Mouse (Mus musculus) brain, embryonic 18.5 days (tissue): ENCODE measurements at regions not wholly inside any gene's neighbourhood (a gene's known extent, or its start where the extent isn't known, plus 50 kb on each side); places are given as distances from the start of the nearest gene placed in this dataset.

Experiments
- DNase-seq: peaks from one replicate; pipeline ENCODE4 v3.0.0-alpha.2; 2012; ENCODE audit warnings: low read depth, low spot score

- no peak for DNase-seq
Observed at GRCm38 (mm10) chrX:142456022-142456421, 65.7 kb upstream of the Acsl4 start.

DNA sequence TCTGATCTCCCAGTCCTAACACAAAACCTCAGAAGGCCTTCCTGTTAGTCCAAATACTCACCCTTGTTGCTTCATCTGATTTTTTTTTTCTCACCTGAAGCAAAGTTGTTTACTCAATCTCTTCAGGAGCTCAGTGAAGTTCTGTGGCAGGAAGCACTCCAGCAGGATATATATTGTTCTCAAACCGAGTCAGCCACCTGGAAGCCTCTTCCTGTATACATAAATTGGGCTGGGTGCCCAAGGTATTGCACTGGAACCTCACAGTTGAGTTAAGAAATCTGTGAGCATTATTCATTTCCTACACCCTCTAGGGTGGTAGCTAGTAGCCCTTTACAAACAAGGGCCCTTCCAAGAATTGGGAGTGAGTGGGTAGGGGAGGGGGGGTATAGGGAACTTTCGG, 73.8 kb upstream of the Acsl4 start:
- DNase-seq = no peak

DNA sequence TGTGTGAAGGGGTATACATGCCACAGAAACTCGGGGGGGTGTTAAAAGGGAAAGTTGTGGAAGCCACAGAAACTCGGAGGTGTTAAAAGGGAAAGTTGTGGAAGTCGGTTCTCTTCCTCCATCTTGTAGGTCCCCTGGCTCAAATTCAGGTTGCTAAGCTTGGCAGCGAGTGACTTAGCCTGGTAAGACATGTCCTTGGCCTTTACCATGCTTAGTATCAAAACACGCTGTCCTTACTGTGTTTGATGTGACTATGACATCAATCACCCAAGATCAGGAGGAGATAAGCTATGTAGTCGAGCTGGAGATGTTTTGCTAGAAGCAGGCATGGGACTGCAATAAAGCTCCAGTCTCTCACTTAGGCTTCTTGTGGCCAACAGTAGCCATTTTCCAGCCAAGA, 74.4 kb upstream of the Acsl4 start:
- DNase-seq = no peak

GRCm38 (mm10) chrX:142467850-142468256, 77.5 kb upstream of the Acsl4 start:
- DNase-seq = no peak

DNA sequence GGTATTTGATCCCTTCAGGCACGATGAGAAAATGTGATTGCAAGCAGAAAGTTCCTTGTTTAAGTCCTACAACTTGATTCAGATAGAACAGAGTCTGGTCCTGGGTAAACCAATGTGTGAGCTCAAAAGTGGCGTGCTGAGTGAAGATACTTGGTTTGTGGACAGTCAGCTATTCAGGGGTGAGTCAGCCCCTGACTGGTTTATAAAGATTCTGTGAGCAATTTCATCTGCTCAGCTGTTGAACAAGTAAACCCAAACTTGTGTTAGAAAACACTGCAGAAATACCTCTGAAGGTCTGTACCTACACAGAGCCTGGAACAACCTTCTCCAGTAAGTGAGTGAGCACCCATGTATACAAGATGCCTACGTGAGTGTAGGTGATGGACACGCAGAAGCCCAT, 78.1 kb upstream of the Acsl4 start:
- no peak for DNase-seq

- DNase-seq = peak; percentile 1
Observed at GRCm38 (mm10) chrX:142469048-142469634, 78.8 kb upstream of the Acsl4 start.

- no peak for DNase-seq
Observed at GRCm38 (mm10) chrX:142470083-142470482, 79.7 kb upstream of the Acsl4 start.

- no peak for DNase-seq
Observed at GRCm38 (mm10) chrX:142481203-142481815, 91.0 kb upstream of the Acsl4 start.

DNA sequence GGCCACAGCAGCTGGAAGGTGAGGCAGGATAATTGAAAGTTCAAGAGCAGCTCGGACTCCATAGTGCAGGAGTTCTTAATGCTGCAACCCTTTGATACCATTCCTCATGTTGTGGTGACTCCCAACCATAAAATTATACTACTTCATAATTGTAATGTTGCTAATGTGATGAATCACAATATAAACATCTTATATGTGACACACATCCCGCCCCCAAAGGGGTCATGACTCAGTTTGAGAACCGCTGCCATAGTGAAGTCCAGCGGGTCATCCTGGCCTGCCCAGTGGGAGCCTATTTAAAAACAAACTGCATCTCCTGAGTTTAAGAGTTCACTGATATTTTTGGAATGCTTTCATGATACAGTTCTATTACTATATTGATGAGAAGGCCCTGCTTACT, 97.7 kb upstream of the Acsl4 start:
- no peak for DNase-seq

- no peak for DNase-seq
Observed at GRCm38 (mm10) chrX:142490093-142490717, 99.9 kb upstream of the Acsl4 start.

DNA sequence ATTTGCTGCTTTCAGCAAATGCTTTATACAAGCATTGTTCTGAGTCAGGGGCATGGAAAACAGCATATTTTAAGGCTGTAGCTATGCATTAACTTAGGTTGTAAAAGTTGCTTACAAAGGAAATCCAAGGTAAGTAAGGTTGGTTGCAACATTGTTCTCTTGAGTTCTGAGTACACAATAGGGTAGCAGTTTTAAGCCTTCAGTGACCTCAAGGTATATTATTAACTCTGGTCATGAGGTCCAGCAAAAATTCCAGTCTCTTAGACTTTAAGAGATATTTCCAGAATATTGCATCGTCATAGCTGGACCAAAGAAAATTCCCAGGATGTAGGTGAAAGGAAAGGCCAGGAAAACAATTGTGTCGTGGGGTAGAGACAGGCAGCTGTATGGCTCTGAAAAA, 110.8 kb upstream of the Acsl4 start:
- no peak for DNase-seq

- DNase-seq = no peak
Observed at GRCm38 (mm10) chrX:142504962-142505361, 114.6 kb upstream of the Acsl4 start.

DNA sequence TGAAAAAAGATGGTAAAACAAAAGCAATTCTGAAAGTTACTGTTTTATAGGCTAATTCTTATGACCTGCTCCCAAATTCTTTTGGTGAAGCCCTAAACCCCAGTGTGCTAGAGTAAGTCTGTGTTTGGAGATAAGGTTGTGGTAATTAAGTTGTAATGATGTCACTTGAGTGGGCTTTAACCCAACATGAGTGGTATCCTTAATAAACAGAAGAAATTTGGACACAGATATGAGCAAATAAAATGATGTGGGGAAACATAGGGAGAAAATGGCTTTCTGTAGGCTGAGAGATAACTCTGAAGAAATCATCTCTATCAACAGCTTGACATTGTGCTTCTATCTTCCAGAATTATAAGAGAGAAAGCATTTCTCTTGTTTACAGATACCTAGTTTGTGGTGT, 117.1 kb upstream of the Acsl4 start:
- DNase-seq = no peak

- DNase-seq = no peak
Observed at GRCm38 (mm10) chrX:142516406-142517131, 126.2 kb upstream of the Acsl4 start.

DNA sequence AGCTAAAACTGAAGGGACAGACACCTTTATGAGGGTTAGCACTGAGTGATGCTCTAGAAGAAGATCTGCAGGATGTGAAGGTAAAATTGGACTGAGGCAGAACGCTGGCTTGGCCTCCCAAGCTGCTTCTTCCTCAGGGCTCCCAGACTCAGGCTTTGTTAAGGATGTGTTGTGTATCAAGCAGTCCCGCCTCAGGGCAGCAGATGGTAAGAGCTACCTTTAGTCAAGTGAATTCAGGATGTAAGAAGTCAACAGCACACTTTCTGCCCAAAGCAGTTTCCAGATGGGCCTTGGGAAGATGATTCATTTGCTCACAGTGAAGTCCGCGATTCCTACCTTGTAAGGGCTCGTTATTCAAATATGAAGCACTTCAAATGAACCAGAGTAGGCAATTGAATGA, 126.9 kb upstream of the Acsl4 start:
- DNase-seq = no peak

DNA sequence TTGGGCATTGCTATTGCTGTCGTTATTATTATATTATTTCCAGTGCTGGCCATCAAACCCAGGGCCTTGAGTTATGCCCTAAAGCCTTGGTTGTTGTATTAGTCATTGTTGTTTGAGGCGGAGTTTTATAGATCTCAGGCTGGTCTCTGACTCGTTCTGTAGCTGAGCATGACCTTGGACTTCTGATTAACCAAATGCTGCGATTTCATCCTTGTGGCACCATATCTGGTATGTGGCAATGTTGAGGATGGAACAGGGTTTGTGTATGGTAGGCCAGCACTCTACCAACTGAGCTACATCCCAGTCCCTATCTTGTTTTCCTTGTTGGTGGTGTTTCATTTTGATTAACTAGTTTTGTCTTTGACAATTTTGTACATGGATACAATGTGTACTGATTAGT, 130.7 kb upstream of the Acsl4 start:
- no peak for DNase-seq

- DNase-seq = no peak
Observed at GRCm38 (mm10) chrX:142526953-142527352, 136.6 kb upstream of the Acsl4 start.

DNA sequence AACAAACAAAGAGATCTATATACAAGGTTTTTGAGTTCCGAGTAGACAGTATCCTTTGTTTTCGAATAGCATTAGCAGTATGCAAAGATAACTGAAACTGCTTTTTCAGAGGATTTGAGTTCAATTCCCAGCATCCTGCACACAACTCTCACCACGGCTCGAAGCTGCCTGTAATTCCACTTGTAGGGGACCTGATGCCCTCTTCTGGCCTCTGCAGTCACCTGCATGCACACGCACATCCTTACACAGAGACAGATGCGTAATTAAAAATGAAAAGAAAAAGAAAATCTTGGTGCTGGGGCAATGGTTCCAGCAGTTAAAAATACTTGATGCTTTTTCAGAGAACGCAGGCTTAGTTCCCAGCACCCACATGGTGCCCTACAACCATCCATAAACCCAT, 139.6 kb upstream of the Acsl4 start:
- no peak for DNase-seq

GRCm38 (mm10) chrX:142534780-142535179, 144.4 kb upstream of the Acsl4 start:
- DNase-seq = peak; percentile 4

DNA sequence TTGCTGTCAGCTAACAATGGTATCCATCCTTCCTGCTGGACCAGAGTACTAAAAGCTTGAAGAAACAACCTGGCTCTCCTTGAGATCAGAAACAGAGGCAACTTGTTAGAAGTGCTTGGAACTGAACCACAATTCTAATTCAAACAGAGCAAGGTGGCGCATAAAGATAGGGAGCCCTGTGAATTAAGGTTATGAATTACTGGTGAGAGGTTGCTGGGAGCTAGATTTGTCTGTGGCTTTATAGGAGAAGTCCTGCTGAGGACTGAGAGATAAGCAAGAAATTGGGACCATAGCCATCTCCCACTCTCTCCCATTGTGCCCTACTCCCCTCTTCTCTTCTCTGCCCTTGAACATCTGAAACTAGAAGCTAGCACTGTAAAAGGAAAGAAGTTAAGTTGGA, 145.2 kb upstream of the Acsl4 start:
- no peak for DNase-seq

- no peak for DNase-seq
Observed at GRCm38 (mm10) chrX:142535954-142536353, 145.3 kb upstream of the Tmem164 start.

- DNase-seq = no peak
Observed at GRCm38 (mm10) chrX:142537259-142537963, 143.8 kb upstream of the Tmem164 start.
